Mouse (Mus musculus) bone marrow macrophage, adult 2 months (primary cell): Measurements from ENCODE around the gene Mid1.

Experiments used
- CTCF ChIP-seq: IDR thresholded peaks from 2 replicates; pipeline ENCODE4 v1.5.1; 2012; ENCODE audit warnings: low read depth, mild to moderate bottlenecking, low read length, moderate library complexity
- POLR2A ChIP-seq: IDR thresholded peaks from 2 replicates; pipeline ENCODE4 v1.6.1; 2012; ENCODE audit warnings: mild to moderate bottlenecking, low read depth, low read length, borderline replicate concordance

GRCm38 (mm10) chrX:169811318-169811717 lies 126.3 kb downstream of the Mid1 start:
- TF ChIP-seq POLR2A = no peak
- TF ChIP-seq CTCF = no peak
